Mouse (Mus musculus): Measurements from ENCODE around the gene Adamts15. TPM values are rescaled to one million over a fixed set of nuclear protein-coding genes. Genes with fewer than 3 reads are reported as not detected.

Adamts15 gene
- total RNA-seq, 4 experiments from 2014 or later = 3.8 to 8.2 (median 5.1) TPM

DNA sequence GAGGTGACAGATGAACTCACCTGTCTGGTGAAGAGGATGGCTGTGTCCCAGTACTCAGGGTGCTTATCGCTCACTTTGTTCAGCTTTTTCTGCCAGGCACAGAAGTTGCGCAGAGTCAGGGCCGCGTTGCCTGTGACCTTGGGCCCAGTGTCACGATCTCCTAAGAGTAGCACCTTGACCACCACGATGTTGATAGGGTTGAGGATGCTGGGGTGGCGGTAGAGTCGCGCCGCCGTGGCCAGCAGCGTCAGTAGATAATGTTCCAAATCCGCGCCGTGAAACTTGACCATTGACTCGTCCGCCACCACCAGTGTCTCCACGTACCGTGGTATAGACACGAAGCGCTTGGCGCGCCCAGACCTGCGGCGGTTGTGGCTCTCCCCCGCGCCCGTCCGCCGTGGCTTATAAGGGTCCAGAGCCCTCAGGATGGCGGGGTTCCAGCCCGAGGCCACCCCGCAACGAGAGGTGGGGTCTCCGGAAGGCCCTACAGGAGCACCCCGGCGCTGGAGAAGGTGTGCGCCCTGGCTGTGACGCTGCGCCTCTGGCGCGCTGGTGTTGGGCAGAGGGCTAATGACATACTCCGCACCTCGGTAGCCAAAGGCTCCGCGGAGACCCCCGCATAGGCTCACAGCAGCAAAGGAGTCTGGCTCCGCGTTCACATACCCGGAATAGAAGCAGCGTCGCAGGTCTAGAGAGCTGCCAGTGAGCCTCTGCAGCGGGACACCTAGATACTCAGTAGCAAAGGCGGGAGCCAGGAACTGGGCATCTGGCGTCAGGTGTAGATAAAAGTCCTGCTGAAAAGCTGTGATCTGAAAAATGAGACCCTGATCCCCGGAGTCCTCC is 770 bp downstream of the Adamts15 start:
- DNase-seq = no peak

DNA sequence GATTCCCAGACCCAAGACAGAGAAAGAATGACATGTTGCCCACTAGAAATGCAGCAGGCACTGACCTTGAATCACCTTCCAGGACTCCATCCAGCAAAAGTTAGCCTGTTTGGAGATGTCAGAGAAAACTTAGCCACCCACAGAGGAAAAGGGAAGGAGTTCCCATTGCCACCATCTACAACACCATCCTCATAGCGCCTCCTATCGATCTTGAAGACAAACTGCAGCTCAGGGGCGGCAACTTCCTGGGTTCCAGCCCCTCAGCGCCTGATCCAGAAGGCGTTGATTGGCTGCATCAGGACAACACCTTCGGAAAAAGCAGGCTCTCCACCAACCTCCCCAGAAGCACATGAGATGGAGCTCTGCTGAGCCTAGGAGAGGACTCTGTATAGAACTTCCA is 1.5 kb downstream of the Adamts15 start:
- peak; percentile 37 for DNase-seq

DNA sequence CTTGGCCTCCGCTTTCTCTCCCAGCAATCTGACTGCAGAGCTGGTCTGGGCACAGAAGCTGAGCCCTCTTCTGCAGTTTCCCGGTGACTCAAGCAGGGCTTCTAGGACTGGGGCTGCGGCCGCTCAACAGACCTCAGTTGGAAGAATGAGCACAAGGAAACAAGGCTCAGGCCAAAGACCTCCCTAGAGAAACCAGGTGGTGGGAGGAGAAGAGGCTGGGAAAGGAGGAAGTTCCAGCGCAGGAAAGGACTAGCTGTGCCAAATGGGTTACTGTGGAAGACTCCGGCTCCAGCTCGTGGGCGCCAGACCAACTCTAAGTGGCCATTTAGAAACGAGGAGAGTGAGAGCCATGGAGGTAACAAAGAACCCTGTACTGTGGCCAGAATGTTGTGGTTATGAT is 2.6 kb downstream of the Adamts15 start:
- no peak for DNase-seq

DNA sequence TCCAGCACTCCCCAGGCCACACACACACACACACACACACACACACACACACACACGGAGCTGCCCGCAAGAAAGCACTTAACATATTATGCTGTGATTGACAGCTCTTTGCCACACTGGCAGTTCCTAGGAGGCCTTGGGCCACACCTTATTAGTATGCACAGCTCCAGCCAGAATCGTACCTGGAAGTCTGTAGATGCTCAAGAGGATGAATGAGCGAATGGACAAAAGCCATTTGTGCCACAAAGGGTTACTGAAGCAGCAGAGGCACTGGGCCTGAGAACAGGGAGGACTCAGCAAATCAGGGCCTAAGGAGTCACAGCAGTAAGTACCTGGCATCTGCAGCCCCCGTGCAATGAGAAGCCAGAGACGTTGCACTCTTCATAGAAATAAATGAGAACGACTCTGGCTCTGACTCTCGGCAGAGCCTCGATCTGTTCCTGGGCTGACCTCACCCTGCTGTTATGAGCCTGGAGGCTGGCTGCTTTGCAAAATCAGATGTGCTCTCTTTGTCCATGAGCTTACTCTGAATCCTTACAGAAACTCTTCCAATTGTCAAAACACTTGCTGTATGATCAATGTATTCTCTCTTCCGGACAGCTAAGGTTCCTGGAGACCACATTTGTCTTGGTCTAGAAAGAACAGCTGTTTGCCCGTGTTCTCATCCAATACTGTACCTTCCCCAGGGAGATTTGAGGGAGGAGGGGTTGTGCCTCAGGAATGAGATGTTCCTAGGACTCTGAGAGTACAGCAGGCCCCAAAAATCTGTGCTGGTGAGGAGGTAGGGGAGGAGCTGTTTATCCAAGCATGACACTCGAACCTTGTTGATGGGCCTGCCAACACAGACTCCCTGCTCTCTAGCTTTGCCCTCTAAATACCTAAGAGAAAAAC is 3.5 kb downstream of the Adamts15 start:
- DNase-seq = no peak

DNA sequence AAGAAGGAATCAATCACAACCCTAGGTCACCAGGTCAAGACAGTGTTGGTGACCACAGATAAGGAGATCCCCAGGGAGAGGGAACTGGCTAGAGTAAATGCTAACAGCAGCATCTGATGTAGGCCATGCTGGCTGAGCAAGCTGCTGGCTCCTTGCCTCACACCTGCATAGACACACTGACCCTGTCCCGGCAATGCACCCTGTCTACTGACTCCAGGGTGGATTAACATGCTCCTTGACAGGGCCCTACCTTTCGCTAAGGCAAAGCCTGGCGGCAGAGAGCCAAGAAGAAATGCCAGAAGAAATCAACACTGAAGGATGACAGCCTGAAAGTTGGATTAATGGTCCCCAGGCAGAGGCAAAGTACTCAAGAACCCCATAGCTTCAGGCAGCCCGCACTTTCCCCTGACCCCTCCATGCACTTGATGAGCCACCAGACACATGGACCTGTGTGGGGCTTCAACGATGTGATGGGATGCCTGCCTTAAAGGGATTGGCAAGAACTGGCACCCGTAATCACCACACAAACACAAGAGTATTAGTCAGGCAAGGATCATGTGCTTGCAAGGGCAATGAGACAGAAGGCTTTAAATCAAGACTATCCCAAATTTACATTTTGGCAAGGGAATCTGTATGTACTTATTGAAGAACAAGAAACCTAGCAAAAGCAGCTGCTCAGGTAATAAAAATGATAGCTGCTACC is 5.8 kb downstream of the Adamts15 start:
- no peak for DNase-seq

GRCm38 (mm10) chr9:30914241-30914640 is 8.0 kb downstream of the Adamts15 start:
- DNase-seq = no peak

- DNase-seq = no peak
These were observed 8.8 kb downstream of the Adamts15 start for GRCm38 (mm10) chr9:30913429-30913828.

DNA sequence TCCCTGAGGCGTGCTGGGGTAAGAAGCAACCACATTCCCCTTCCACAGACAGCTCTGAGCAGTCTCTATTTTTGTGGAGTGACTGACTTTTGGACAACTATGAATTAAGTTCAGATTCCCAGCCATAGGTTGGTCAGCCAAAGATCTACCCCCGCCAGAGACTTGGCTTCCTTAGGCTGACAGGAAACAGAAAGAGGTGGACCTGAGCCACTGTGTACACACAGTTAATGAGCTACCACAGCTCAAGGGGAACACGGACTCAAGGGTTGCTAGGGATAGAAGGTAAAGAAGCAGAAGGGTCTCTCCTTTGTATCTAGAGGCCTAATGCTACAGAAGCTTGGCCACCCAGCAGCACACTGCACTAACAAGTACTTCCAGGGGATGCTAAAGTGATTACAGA is 10.1 kb downstream of the Adamts15 start:
- no peak for DNase-seq

- no peak for DNase-seq
These were observed 11.8 kb downstream of the Adamts15 start for GRCm38 (mm10) chr9:30910491-30910890.

GRCm38 (mm10) chr9:30908973-30909372 is 13.3 kb downstream of the Adamts15 start:
- no peak for DNase-seq

DNA sequence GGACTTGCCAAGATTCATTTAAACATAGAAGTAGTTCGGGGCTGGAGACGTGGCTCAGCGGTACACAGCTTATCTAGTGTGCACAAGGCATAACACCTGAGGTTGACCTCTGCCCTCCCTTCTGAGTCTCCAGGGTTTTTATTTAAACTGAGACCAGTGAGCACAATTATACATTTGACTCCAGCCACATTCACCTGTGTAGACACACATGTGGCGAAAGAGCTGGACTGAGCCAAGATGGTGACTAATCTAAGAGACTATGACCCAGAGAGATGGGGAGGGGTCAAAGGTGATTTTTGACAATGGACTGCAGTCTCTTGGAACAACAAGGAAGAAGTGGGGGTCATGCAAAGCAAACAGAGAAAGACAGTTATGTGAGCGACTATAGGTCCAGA is 14.0 kb downstream of the Adamts15 start:
- DNase-seq = no peak

DNA sequence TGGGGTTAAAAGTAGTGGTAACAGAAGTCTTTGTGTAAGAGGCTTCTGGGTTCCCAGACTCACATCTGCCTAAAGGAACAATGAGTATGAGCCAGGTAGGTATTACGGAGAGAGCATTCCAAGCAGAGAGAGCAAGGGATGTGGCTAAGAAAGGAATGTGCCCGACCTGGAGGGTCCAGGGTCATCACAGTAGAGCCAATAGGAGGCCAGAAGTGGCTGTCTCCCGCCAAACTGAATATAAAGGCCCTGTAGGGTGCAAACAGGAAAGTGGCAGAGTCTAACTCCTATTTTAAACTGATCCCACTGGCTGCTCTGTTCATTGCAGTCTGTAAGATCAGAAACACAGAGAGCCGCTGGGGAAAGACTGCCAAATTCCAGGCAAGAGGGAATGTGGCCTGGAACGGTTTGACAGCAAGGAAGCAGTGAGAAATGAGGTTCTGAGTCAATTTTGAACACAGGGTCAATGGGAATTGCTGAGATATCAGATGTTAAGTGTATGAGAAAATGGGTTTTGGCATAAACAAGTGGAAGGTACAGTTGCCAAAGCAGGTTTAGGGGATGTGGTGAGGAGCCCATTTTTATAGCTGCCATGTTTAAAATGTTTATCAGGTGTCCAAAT is 14.5 kb downstream of the Adamts15 start:
- DNase-seq = no peak

DNA sequence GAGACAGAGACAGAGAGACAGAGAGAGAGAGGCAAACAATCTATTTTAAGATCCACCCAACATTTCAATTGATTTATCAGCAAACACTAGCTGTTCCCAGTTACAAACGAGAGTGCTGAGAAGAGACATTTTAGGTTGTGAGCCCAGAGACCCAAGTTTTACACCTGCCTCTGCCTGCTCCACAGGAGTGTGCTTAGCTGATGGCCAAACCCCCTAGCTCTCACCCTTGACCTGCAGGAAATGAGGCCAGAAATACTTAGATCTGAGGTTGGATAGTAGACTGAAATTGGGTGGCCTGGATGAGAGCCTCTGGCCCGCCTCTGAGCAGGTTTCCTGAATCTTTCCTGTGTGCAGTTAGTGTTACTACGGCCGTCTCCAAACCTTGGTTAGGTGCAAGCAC is 15.8 kb downstream of the Adamts15 start:
- no peak for DNase-seq

DNA sequence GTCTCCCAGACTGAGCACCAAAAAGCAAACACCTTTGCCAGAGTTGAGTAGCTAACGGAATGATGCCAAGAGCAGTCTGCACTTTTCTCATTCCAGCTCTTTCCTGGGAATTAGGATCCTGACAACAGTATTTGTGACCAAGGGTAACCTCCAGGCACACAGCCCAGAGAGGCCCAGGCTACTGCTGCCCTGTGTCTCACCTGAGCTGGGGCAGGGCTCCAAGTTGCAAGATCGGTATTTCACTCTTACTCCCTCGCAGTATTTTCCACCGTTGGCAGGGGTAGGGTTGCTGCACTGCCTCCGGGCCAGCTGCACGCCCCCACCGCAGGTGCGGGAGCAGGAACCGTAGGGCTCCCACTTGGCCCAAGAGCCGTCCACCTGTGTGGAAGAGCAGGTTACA is 16.4 kb downstream of the Adamts15 start:
- no peak for DNase-seq

GRCm38 (mm10) chr9:30903266-30903665 is 19.0 kb downstream of the Adamts15 start:
- peak; percentile 84 for DNase-seq

- no peak for DNase-seq
These were observed 19.6 kb downstream of the Adamts15 start for GRCm38 (mm10) chr9:30902641-30903040.

DNA sequence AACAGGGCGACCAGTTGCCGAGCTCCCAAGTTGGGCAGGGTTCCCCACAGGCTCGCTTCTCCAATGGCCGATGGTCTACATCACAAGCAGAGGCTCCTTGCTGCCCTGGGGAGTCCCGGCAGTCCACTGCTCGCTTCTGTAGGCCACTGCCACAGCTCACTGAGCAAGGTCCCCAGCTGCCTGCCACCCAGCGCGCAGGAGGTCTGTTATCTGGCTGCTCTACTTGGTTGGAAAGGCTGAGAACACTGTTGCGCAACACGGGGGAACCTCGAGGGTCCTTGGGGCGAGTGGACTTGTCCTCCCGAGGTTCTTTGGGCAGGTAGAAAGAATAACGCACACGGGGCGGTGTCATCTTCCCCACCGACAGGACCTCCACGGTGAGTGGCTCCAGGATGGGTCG is 20.1 kb downstream of the Adamts15 start:
- no peak for DNase-seq

DNA sequence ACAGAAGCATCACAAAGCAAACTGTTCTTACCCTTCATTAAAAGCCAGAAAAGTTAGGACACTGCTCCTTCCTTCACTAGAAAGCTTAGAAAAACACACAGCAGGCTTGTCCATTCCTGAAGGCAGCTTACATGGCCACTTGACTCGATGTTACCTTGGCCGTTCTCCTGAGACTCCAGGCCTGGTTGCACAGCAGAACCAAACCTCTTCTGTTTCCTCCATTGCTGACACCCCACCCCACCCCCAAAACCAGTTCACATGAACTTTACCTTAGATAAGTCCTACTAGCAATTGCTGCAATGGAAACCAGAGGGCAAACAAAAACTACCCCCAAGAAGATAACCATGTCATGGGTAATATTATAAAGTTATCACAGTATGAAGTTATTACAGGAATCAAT is 25.1 kb downstream of the Adamts15 start:
- peak; percentile 38 for DNase-seq

DNA sequence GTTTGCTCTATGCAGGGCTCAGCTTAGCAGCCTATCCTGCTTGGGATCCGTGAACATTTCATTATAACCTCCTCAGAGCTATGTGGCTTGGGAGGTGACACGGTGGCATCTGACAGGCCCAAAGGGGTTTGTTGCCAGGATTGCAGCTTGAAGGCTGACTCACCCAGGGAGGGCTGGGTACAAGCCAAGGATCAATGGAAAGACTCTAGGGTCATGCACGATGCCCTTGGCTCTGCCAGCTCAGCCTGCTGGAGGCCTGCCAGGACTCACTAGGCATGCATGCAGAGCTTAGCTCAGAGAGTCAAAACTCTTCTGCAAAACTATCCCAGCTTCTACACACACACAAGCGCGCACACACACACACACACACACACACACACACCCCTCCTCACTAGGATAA is 25.5 kb downstream of the Adamts15 start:
- DNase-seq = peak; percentile 97

GRCm38 (mm10) chr9:30895618-30896017 is 26.6 kb downstream of the Adamts15 start:
- DNase-seq = no peak

DNA sequence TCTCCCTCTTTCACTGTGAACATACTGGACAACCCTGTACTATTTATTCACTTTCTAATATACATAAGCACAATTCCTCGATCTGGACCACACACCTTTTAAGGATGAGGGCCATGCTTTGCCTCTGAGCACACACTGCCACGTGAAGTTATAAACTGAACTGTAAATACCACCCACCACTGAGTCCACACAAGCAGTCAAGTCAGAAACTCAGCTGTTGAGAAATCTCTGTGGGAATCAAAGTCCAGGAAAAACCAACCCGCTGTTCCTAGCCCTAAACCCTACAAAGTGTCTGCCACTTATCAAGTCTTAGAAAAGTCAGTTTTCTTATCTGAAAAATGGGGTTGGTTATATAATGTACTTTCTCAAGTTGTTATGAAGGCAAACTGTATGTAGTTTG is 36.0 kb downstream of the Adamts15 start:
- DNase-seq = no peak

DNA sequence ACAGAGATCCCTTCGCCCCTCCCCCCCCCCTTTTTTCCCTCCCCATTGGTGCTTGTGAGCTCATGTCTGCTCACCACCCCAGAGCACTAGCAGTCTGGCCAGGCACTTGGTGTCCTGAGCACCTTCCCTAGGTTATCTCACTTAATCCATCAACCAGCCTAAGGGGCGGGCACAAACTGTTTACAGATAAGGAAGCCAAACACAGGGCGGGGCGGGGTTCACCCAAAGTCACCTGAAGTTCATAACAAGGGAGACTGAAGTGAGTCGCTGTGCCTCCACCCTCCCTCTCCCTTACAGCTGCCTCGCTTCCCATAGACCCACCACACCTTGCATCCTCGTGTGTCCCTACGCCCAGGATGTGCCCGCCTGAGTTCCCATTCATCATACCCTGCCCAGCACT is 41.7 kb downstream of the Adamts15 start:
- DNase-seq = no peak

GRCm38 (mm10) chr9:30879947-30880273 is 42.3 kb downstream of the Adamts15 start:
- DNase-seq = no peak

All from adrenal gland, adult 8-10 months (tissue).